Mouse (Mus musculus): ENCODE measurements around the gene Gm45785. TPM values are rescaled to one million over a fixed set of nuclear protein-coding genes. Genes with fewer than 3 reads are reported as not detected.

Gene Gm45785
- total and polyA plus RNA-seq, 3 experiments, result 0.44 TPM; not detected in 2

- DNase-seq, result peak; percentile 70
Measured at GRCm38 (mm10) chr7:140831447-140831846, 24.7 kb downstream of the Gm45785 start.

GRCm38 (mm10) chr7:140828171-140828881, 27.8 kb downstream of the Gm45785 start:
- peak; percentile 58 for DNase-seq

- DNase-seq, result no peak
Measured at GRCm38 (mm10) chr7:140822731-140823130, 33.4 kb downstream of the Gm45785 start.

- peak; percentile 62 for DNase-seq
Measured at GRCm38 (mm10) chr7:140821653-140822329, 34.3 kb downstream of the Gm45785 start, which contains the start of gene Zfp941. Gene Zfp941, minus strand, starts transcription at chr7:140822178.

- no peak for DNase-seq
Measured at GRCm38 (mm10) chr7:140821305-140821652, 34.9 kb downstream of the Gm45785 start.

GRCm38 (mm10) chr7:140820173-140820572, 36.0 kb downstream of the Gm45785 start:
- no peak for DNase-seq

- no peak for DNase-seq
Measured at GRCm38 (mm10) chr7:140812850-140813249, 43.3 kb downstream of the Gm45785 start.

- no peak for DNase-seq
Measured at GRCm38 (mm10) chr7:140811714-140812113, 44.4 kb downstream of the Gm45785 start.

GRCm38 (mm10) chr7:140810496-140810895, 45.6 kb downstream of the Gm45785 start:
- DNase-seq, result no peak

GRCm38 (mm10) chr7:140805704-140806103, 50.4 kb downstream of the Gm45785 start:
- DNase-seq, result peak; percentile 73

- no peak for DNase-seq
Measured at GRCm38 (mm10) chr7:140802629-140803028, 53.5 kb downstream of the Gm45785 start.

GRCm38 (mm10) chr7:140798212-140798611, 57.9 kb downstream of the Gm45785 start:
- DNase-seq, result no peak

GRCm38 (mm10) chr7:140797619-140798018, 58.5 kb downstream of the Gm45785 start:
- DNase-seq, result no peak

GRCm38 (mm10) chr7:140793541-140793940, 62.6 kb downstream of the Gm45785 start:
- no peak for DNase-seq

GRCm38 (mm10) chr7:140788053-140788435, 68.1 kb downstream of the Gm45785 start:
- DNase-seq, result no peak

- no peak for DNase-seq
Measured at GRCm38 (mm10) chr7:140787406-140788052, 68.6 kb downstream of the Gm45785 start, which contains the start of gene Syce1. Gene Syce1, minus strand, starts transcription at chr7:140787852.

GRCm38 (mm10) chr7:140780548-140780947, 75.6 kb downstream of the Gm45785 start:
- DNase-seq, result no peak

Other genes starting within 250 kb of the Gm45785 start
- not detected for gene Olfr61, start 227.4 kb downstream of the Gm45785 start, total RNA-seq (2021)
- not detected in 2 replicates for gene Olfr61, start 227.4 kb downstream of the Gm45785 start, polyA plus RNA-seq (2012; rRNA removed)
- not detected for gene Olfr53, start 209.9 kb downstream of the Gm45785 start, total RNA-seq (2021)
- gene Olfr53, start 209.9 kb downstream of the Gm45785 start, polyA plus RNA-seq (2012; rRNA removed), result not detected in 2 replicates
- gene Olfr539, start 196.4 kb downstream of the Gm45785 start, total RNA-seq (2021), result under 1 TPM in 1 of 2 experiments, not detected in 1; 0.03 TPM
- not detected in 2 replicates for gene Olfr539, start 196.4 kb downstream of the Gm45785 start, polyA plus RNA-seq (2012; rRNA removed)
- gene Olfr45, start 174.4 kb downstream of the Gm45785 start, total RNA-seq (2021), result not detected
- gene Olfr45, start 174.4 kb downstream of the Gm45785 start, polyA plus RNA-seq (2012; rRNA removed), result not detected in 2 replicates
- gene Olfr541, start 159.1 kb downstream of the Gm45785 start, total RNA-seq (2021), result not detected
- gene Olfr541, start 159.1 kb downstream of the Gm45785 start, polyA plus RNA-seq (2012; rRNA removed), result not detected in 2 replicates
- gene Cyp2e1, start 92.6 kb downstream of the Gm45785 start, total RNA-seq (2021), result 1,000 to 10,000 TPM in 1 of 2 experiments, 100 to 1,000 TPM in 1; 264 to 1,313 TPM
- 19.3 and 45.7 TPM in 2 replicates for gene Cyp2e1, start 92.6 kb downstream of the Gm45785 start, polyA plus RNA-seq (2012; rRNA removed)
- gene Syce1, start 68.5 kb downstream of the Gm45785 start, total RNA-seq (2021), result not detected
- not detected in 2 replicates for gene Syce1, start 68.5 kb downstream of the Gm45785 start, polyA plus RNA-seq (2012; rRNA removed)
- 1 to 10 TPM; 2.2 to 5.3 TPM for gene Zfp941, start 34.2 kb downstream of the Gm45785 start, total RNA-seq (2021)
- 0.08 and 0.29 TPM in 2 replicates for gene Zfp941, start 34.2 kb downstream of the Gm45785 start, polyA plus RNA-seq (2012; rRNA removed)
- 1 to 10 TPM in 1 of 2 experiments, not detected in 1; 1.7 TPM for gene Urah, start 21.3 kb downstream of the Gm45785 start, total RNA-seq (2021)
- 0.98 and 3.1 TPM in 2 replicates for gene Urah, start 21.3 kb downstream of the Gm45785 start, polyA plus RNA-seq (2012; rRNA removed)
- gene Scgb1c1, start 10.8 kb downstream of the Gm45785 start, total RNA-seq (2021), result not detected
- not detected in 2 replicates for gene Scgb1c1, start 10.8 kb downstream of the Gm45785 start, polyA plus RNA-seq (2012; rRNA removed)
- gene Odf3, start 8.5 kb downstream of the Gm45785 start, total RNA-seq (2021), result under 1 TPM in 1 of 2 experiments, not detected in 1; 0.26 TPM
- 3.0 and 4.4 TPM in 2 replicates for gene Odf3, start 8.5 kb downstream of the Gm45785 start, polyA plus RNA-seq (2012; rRNA removed)
- 10 to 100 TPM; 60.4 to 66.4 TPM for gene Ric8a, start 626 bp upstream of the Gm45785 start, total RNA-seq (2021)
- gene Ric8a, start 626 bp upstream of the Gm45785 start, polyA plus RNA-seq (2012; rRNA removed), result 93.7 and 102 TPM in 2 replicates
- 10 to 100 TPM; 32.0 to 34.7 TPM for gene Bet1l, start 1.2 kb upstream of the Gm45785 start, total RNA-seq (2021)
- gene Bet1l, start 1.2 kb upstream of the Gm45785 start, polyA plus RNA-seq (2012; rRNA removed), result 18.0 and 20.2 TPM in 2 replicates
- 100 to 1,000 TPM; 104 to 122 TPM for gene Psmd13, start 25.6 kb upstream of the Gm45785 start, total RNA-seq (2021)
- gene Psmd13, start 25.6 kb upstream of the Gm45785 start, polyA plus RNA-seq (2012; rRNA removed), result 37.4 and 46.4 TPM in 2 replicates
- gene Sirt3, start 26.0 kb upstream of the Gm45785 start, total RNA-seq (2021), result 10 to 100 TPM; 28.3 to 35.6 TPM
- 41.2 and 47.4 TPM in 2 replicates for gene Sirt3, start 26.0 kb upstream of the Gm45785 start, polyA plus RNA-seq (2012; rRNA removed)
- 1,000 to 10,000 TPM; 1,499 to 1,761 TPM for gene Cox8b, start 44.1 kb upstream of the Gm45785 start, total RNA-seq (2021)
- gene Cox8b, start 44.1 kb upstream of the Gm45785 start, polyA plus RNA-seq (2012; rRNA removed), result 454 and 875 TPM in 2 replicates
- 1 to 10 TPM; 1.0 to 2.0 TPM for gene Nlrp6, start 64.6 kb upstream of the Gm45785 start, total RNA-seq (2021)
- 0.62 and 1.2 TPM in 2 replicates for gene Nlrp6, start 64.6 kb upstream of the Gm45785 start, polyA plus RNA-seq (2012; rRNA removed)
- 10 to 100 TPM; 26.5 to 48.7 TPM for gene Pgghg, start 85.1 kb upstream of the Gm45785 start, total RNA-seq (2021)
- gene Pgghg, start 85.1 kb upstream of the Gm45785 start, polyA plus RNA-seq (2012; rRNA removed), result 56.0 and 59.0 TPM in 2 replicates
- gene Ifitm5, start 94.0 kb upstream of the Gm45785 start, total RNA-seq (2021), result 1 to 10 TPM in 1 of 2 experiments, under 1 TPM in 1; 0.78 to 1.3 TPM
- gene Ifitm5, start 94.0 kb upstream of the Gm45785 start, polyA plus RNA-seq (2012; rRNA removed), result 1.2 and 2.7 TPM in 2 replicates
- not detected for gene Gm45717, start 99.6 kb upstream of the Gm45785 start, total RNA-seq (2021)
- not detected in 2 replicates for gene Gm45717, start 99.6 kb upstream of the Gm45785 start, polyA plus RNA-seq (2012; rRNA removed)
- gene Ifitm2, start 99.7 kb upstream of the Gm45785 start, total RNA-seq (2021), result 100 to 1,000 TPM; 504 to 654 TPM
- 947 and 952 TPM in 2 replicates for gene Ifitm2, start 99.7 kb upstream of the Gm45785 start, polyA plus RNA-seq (2012; rRNA removed)
- gene Ifitm1, start 110.9 kb upstream of the Gm45785 start, total RNA-seq (2021), result 10 to 100 TPM in 1 of 2 experiments, 1 to 10 TPM in 1; 7.6 to 14.6 TPM
- gene Ifitm1, start 110.9 kb upstream of the Gm45785 start, polyA plus RNA-seq (2012; rRNA removed), result 23.9 and 29.4 TPM in 2 replicates
- gene Ifitm3, start 154.4 kb upstream of the Gm45785 start, total RNA-seq (2021), result 100 to 1,000 TPM; 102 to 148 TPM
- gene Ifitm3, start 154.4 kb upstream of the Gm45785 start, polyA plus RNA-seq (2012; rRNA removed), result 140 and 146 TPM in 2 replicates
- under 1 TPM in 1 of 2 experiments, not detected in 1; 0.93 TPM for gene Ifitm6, start 161.6 kb upstream of the Gm45785 start, total RNA-seq (2021)
- gene Ifitm6, start 161.6 kb upstream of the Gm45785 start, polyA plus RNA-seq (2012; rRNA removed), result 0.39 and 1.2 TPM in 2 replicates
- gene Gm17387, start 172.8 kb upstream of the Gm45785 start, total RNA-seq (2021), result not detected
- gene Gm17387, start 172.8 kb upstream of the Gm45785 start, polyA plus RNA-seq (2012; rRNA removed), result not detected in 2 replicates
- gene B4galnt4, start 204.8 kb upstream of the Gm45785 start, total RNA-seq (2021), result 1 to 10 TPM; 1.4 to 3.0 TPM
- gene B4galnt4, start 204.8 kb upstream of the Gm45785 start, polyA plus RNA-seq (2012; rRNA removed), result 1.7 and 5.1 TPM in 2 replicates
- 1 to 10 TPM in 1 of 2 experiments, under 1 TPM in 1; 0.89 to 1.5 TPM for gene Pkp3, start 221.9 kb upstream of the Gm45785 start, total RNA-seq (2021)
- gene Pkp3, start 221.9 kb upstream of the Gm45785 start, polyA plus RNA-seq (2012; rRNA removed), result 0.68 and 1.4 TPM in 2 replicates
- gene Sigirr, start 244.2 kb upstream of the Gm45785 start, total RNA-seq (2021), result 1 to 10 TPM; 2.8 to 5.3 TPM
- 6.7 and 8.7 TPM in 2 replicates for gene Sigirr, start 244.2 kb upstream of the Gm45785 start, polyA plus RNA-seq (2012; rRNA removed)